Mouse (Mus musculus): ENCODE results near the gene Slc6a11. TPM values are rescaled to one million over a fixed set of nuclear protein-coding genes. Genes with fewer than 3 reads are reported as not detected.

Gene Slc6a11
- polyA plus RNA-seq, 1 experiment from 2014 or later: 0.24 TPM

GRCm38 (mm10) chr6:114250311-114250710, 119.3 kb downstream of the Slc6a11 start:
- H3K27me3 ChIP-seq (replicated peaks): no peaks in the 10 kb centered on the region
- WGBS: 6% methylated on average over 5 of the region's 5 CpGs
- H3K27ac ChIP-seq: no peak overlapping the region
- no peak overlapping the region for H3K9ac ChIP-seq
- H3K9me3 ChIP-seq: no peaks in the 10 kb centered on the region
- no peak overlapping the region for H3K4me3 ChIP-seq (replicated peaks)
- H3K4me2 ChIP-seq (replicated peaks): no peak overlapping the region
- H3K36me3 ChIP-seq: no peaks in the 10 kb centered on the region
- no peaks in the 10 kb centered on the region for H3K4me1 ChIP-seq (replicated peaks)
- ATAC-seq: peak; percentile 88

DNA sequence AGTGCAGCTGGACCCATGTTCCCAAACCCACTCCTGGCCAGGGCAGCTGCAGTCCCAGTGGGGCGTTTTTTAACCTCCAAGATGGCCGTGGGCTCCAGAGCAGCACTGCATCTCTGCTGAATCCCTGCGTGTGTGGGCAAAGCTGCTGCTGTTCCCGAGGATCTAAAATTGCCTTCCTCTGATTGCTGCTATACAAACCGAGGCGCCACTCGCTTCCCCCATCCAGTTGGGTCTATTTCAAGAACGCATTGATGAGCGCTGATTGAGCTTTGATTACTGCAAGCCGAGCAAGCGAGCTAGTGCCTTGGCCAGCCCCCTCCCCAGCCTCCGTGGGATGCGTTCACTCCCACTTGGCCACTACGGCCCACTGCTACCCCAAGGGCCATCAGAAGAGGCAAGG, 123.9 kb downstream of the Slc6a11 start:
- Histone ChIP-seq H3K27ac (no peak overlapping the region), H3K9ac (no peak overlapping the region), H3K4me3 (replicated peaks) (no peak overlapping the region), H3K4me2 (replicated peaks) (no peak overlapping the region), H3K27me3 (replicated peaks) (no peaks in the 10 kb centered on the region), H3K36me3 (no peaks in the 10 kb centered on the region), H3K9me3 (no peaks in the 10 kb centered on the region), H3K4me1 (replicated peaks) (no peaks in the 10 kb centered on the region)
- ATAC-seq: no peak
- WGBS: 79% methylated on average over 14 of the region's 14 CpGs

DNA sequence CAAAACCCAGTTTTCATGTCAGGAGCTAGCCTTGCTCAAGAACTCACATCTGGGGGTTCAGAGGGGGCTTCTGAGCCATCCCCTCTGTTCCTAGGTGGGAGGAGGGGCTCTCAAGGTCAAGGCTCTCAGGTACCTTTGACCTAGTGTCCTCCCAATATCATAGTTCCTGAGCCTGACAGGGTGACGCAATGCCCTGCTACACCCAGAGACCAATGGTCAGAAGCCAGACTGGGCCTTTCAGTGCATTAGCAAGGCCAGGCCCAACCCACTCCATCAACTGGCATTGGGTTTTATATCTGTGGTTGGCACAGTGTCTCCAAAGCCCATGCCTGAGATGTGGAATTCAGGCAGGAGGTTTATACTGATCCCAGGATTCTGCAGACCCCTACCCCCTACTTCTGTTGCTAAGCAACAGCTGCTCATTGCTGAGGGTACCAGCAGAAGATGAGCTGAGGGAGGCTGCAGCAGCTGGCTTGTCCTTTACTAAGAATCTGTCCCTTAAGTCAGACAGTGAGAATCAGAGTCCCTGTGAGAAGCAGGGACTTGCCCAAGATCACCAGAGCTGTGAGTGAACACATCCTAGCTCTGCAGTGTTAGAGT, 126.8 kb downstream of the Slc6a11 start:
- no peak overlapping the region for H3K4me3 ChIP-seq (replicated peaks)
- no peaks in the 10 kb centered on the region for H3K27me3 ChIP-seq (replicated peaks)
- no peak overlapping the region for H3K9ac ChIP-seq
- no peak overlapping the region for H3K27ac ChIP-seq
- no peak for ATAC-seq
- no peaks in the 10 kb centered on the region for H3K4me1 ChIP-seq (replicated peaks)
- no peaks in the 10 kb centered on the region for H3K36me3 ChIP-seq
- no peak overlapping the region for H3K4me2 ChIP-seq (replicated peaks)
- WGBS: 79% methylated on average over 1 of the region's 1 CpGs
- H3K9me3 ChIP-seq: no peaks in the 10 kb centered on the region

GRCm38 (mm10) chr6:114258661-114259193, 127.7 kb downstream of the Slc6a11 start:
- WGBS: 52% methylated on average over 3 of the region's 3 CpGs
- H3K4me3 ChIP-seq (replicated peaks): no peak overlapping the region
- H3K36me3 ChIP-seq: no peaks in the 10 kb centered on the region
- H3K9ac ChIP-seq: no peak overlapping the region
- H3K4me1 ChIP-seq (replicated peaks): no peaks in the 10 kb centered on the region
- no peaks in the 10 kb centered on the region for H3K9me3 ChIP-seq
- no peaks in the 10 kb centered on the region for H3K27me3 ChIP-seq (replicated peaks)
- H3K27ac ChIP-seq: no peak overlapping the region
- no peak overlapping the region for H3K4me2 ChIP-seq (replicated peaks)
- no peak for ATAC-seq

DNA sequence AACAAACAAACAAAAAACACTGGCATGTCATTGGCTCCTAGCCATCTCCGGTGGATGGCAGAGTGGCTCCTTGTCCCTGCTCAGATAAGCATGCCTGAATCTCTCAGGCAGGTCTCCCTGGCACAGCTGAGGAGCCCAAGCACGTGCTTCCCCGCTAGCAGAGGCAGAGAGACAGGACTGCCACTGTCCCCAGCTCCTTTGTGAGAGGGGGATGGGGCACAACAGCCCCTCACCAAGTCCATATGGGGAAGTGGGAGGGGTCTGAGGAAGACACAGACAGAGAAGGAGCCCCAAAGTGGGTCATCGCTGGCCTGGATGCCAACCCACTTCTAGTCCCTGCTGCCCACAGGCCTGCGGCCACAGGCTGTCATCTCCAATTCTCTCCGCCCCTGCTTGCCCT, 130.6 kb downstream of the Slc6a11 start:
- Histone ChIP-seq H3K4me2 (replicated peaks) (no peak overlapping the region), H3K27ac (no peak overlapping the region)
- 60% methylated on average over 6 of the region's 6 CpGs for WGBS

DNA sequence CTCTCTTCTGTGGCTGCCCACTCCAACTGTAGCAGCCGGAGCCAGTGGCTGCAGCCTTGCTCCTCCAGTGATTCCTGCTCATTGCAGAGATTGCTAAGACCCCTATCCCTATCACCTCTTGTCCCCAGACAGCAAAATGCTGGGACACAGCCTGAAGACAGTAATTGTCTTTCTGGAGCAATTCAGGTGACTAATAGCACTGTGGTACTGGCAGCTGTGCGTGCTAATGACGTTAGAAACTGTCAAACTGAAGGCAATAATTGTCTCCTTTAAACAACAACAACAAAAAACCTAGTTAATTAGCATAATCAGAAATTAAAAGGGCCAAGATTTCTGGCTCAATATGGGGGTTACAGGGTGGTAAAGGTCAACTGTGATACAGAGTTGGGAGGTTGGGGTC, 133.0 kb downstream of the Slc6a11 start:
- ATAC-seq: no peak
- Histone ChIP-seq H3K4me2 (replicated peaks) (no peak overlapping the region), H3K27ac (no peak overlapping the region), H3K9ac (no peak overlapping the region), H3K4me3 (replicated peaks) (no peak overlapping the region), H3K36me3 (no peaks in the 10 kb centered on the region), H3K9me3 (no peaks in the 10 kb centered on the region), H3K27me3 (replicated peaks) (no peaks in the 10 kb centered on the region), H3K4me1 (replicated peaks) (no peaks in the 10 kb centered on the region)
- 57% methylated on average over 3 of the region's 3 CpGs for WGBS

More for the DNA sequence above, 130.6 kb downstream of the Slc6a11 start:
- Histone ChIP-seq H3K9ac (no peak overlapping the region), H3K4me3 (replicated peaks) (no peak overlapping the region), H3K9me3 (no peaks in the 10 kb centered on the region), H3K27me3 (replicated peaks) (no peaks in the 10 kb centered on the region), H3K4me1 (replicated peaks) (no peaks in the 10 kb centered on the region), H3K36me3 (no peaks in the 10 kb centered on the region)
- no peak for ATAC-seq

- H3K36me3 ChIP-seq: no peaks in the 10 kb centered on the region
- no peaks in the 10 kb centered on the region for H3K27me3 ChIP-seq (replicated peaks)
- no peak overlapping the region for H3K4me2 ChIP-seq (replicated peaks)
- no peak overlapping the region for H3K27ac ChIP-seq
- WGBS: 46% methylated on average over 5 of the region's 5 CpGs
- no peak for ATAC-seq
- H3K4me3 ChIP-seq (replicated peaks): no peak overlapping the region
- no peaks in the 10 kb centered on the region for H3K4me1 ChIP-seq (replicated peaks)
- H3K9ac ChIP-seq: no peak overlapping the region
- H3K9me3 ChIP-seq: no peaks in the 10 kb centered on the region
These were observed 133.4 kb downstream of the Slc6a11 start for GRCm38 (mm10) chr6:114264426-114264825.

DNA sequence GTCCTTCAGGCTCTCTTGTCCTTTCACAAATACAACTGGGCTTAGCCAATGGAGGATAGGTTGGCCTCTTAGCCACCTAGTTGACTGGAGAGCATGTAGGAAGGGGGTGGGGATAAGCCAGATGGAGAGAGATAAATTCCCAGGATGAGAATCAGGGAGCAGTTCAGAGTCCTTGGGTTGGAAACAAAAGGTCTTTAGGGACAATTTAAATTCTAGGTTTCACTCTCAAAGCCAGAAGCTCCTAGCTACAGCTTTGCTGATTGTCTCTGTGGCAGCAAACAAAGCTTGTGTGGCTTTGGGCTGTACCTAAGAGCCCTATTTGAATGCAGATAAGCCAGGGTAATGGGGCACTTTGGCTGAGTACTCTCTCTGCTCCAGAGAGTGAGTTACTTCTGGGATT, 135.2 kb downstream of the Slc6a11 start:
- H3K4me2 ChIP-seq (replicated peaks): no peak overlapping the region
- ATAC-seq: no peak
- H3K9me3 ChIP-seq: no peaks in the 10 kb centered on the region
- H3K27ac ChIP-seq: no peak overlapping the region
- no peaks in the 10 kb centered on the region for H3K36me3 ChIP-seq
- 0 out of 2 replicates have a peak, but pooled peaks cover 3% of the 10 kb centered on the region for H3K27me3 ChIP-seq (replicated peaks)
- H3K4me1 ChIP-seq (replicated peaks): no peaks in the 10 kb centered on the region
- no peak overlapping the region for H3K4me3 ChIP-seq (replicated peaks)
- no peak overlapping the region for H3K9ac ChIP-seq

GRCm38 (mm10) chr6:114267979-114268378, 136.9 kb downstream of the Slc6a11 start:
- WGBS: 39% methylated on average over 4 of the region's 4 CpGs
- ATAC-seq: no peak

DNA sequence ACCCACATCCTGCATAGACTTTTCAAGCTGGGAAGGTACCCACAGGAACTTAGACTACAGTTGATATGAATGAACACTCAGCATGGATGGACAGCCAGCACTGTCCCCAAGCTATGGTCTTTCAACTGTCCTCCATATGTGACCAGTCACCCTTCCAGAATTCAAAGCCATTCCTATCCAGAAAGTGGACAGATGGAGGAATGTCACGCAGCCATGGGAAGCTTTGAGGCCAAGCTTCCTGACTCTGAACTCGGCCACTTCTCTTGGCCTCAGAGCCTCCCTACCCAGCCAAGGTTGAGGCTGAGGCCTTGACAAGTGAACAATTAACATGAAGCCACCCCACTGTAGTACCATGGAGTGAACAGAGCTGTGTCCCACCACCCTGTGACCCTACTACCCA, 138.5 kb downstream of the Slc6a11 start:
- no peak overlapping the region for H3K9ac ChIP-seq
- no peaks in the 10 kb centered on the region for H3K4me1 ChIP-seq (replicated peaks)
- WGBS: 85% methylated on average over 2 of the region's 2 CpGs
- H3K27me3 ChIP-seq (replicated peaks): peaks cover 3% of the 10 kb centered on the region; the same call in 1 of the 2 replicates
- ATAC-seq: no peak
- H3K36me3 ChIP-seq: no peaks in the 10 kb centered on the region
- no peaks in the 10 kb centered on the region for H3K9me3 ChIP-seq
- H3K27ac ChIP-seq: no peak overlapping the region
- no peak overlapping the region for H3K4me3 ChIP-seq (replicated peaks)
- H3K4me2 ChIP-seq (replicated peaks): no peak overlapping the region

More at GRCm38 (mm10) chr6:114267979-114268378, 136.9 kb downstream of the Slc6a11 start:
- H3K4me3 ChIP-seq (replicated peaks): no peak overlapping the region
- H3K9me3 ChIP-seq: no peaks in the 10 kb centered on the region
- H3K9ac ChIP-seq: no peak overlapping the region
- H3K27ac ChIP-seq: no peak overlapping the region
- H3K36me3 ChIP-seq: no peaks in the 10 kb centered on the region
- no peak overlapping the region for H3K4me2 ChIP-seq (replicated peaks)
- H3K4me1 ChIP-seq (replicated peaks): no peaks in the 10 kb centered on the region
- H3K27me3 ChIP-seq (replicated peaks): 0 out of 2 replicates have a peak, but pooled peaks cover 3% of the 10 kb centered on the region

GRCm38 (mm10) chr6:114270799-114271198, 139.8 kb downstream of the Slc6a11 start:
- Histone ChIP-seq H3K36me3 (no peaks in the 10 kb centered on the region), H3K4me1 (replicated peaks) (no peaks in the 10 kb centered on the region), H3K4me3 (replicated peaks) (no peak overlapping the region), H3K27me3 (replicated peaks) (peaks cover 3% of the 10 kb centered on the region; the same call in 1 of the 2 replicates), H3K4me2 (replicated peaks) (no peak overlapping the region), H3K27ac (no peak overlapping the region), H3K9me3 (no peaks in the 10 kb centered on the region), H3K9ac (no peak overlapping the region)
- peak; percentile 8; the same call in 1 of the 2 replicates for ATAC-seq
- 51% methylated on average over 5 of the region's 5 CpGs for WGBS

DNA sequence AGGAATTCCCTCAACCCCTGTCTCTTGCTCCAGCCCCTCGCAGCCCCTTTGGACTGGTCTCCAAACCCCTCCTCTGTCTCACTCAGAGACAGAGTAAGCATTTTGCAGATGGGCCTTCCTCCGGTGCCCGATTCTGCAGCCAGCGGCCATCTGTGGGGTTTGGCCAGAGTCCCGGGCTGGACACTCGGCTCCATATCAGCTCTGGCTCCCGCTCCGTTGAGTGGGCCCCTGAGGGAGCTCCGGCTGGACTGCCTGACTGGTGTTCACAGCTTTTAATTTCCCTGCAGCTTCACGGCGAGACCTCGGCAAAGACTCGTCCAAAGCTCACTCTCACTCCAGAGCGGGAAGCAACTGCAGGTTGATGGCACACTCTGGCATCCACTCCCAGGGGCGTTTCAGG, 141.2 kb downstream of the Slc6a11 start:
- 75% methylated on average over 15 of the region's 15 CpGs for WGBS
- no peaks in the 10 kb centered on the region for H3K4me1 ChIP-seq (replicated peaks)
- no peaks in the 10 kb centered on the region for H3K36me3 ChIP-seq
- no peak overlapping the region for H3K27ac ChIP-seq
- no peak for ATAC-seq
- no peak overlapping the region for H3K4me3 ChIP-seq (replicated peaks)
- no peak overlapping the region for H3K4me2 ChIP-seq (replicated peaks)
- peaks cover 3% of the 10 kb centered on the region; the same call in 1 of the 2 replicates for H3K27me3 ChIP-seq (replicated peaks)
- H3K9ac ChIP-seq: no peak overlapping the region
- H3K9me3 ChIP-seq: no peaks in the 10 kb centered on the region

Data from intestine, embryonic 15.5 days (tissue).